Mouse (Mus musculus): ENCODE measurements around the gene Gm17509. TPM values are rescaled to one million over a fixed set of nuclear protein-coding genes. Genes with fewer than 3 reads are reported as not detected.
"Not testable (repeated sequence)": the region's sequence is repeated elsewhere in the genome, so short reads cannot be mapped to it uniquely, and the experiment has no call there.

Gene Gm17509
- total RNA-seq, 2 experiments from 2014 or later = 0.82 to 0.87 TPM

DNA sequence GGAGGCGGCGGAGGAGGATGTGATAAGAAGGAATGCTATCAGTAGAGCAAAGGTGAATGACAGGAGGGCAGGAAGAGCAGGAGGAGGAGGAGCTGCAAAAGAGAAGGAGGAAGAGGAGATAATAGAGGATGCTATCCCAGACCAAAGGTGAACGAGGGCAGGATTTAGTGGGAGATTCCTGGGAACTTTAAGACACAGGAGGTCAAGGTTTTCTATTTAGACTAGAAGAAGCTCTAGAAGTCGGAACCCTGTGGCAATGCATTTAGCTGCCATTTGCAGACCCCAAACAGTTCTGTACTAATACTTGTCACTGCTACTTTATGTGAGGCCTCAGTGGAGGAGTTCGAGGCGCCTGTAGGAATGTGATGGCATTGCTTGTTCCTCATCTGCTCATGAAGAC is 12.6 kb downstream of the Gm17509 start, which contains the start of gene Emb:
Emb (plus strand) TSS at position 301 of the 400 bp plus-strand sequence.
- DNase-seq = no peak

DNA sequence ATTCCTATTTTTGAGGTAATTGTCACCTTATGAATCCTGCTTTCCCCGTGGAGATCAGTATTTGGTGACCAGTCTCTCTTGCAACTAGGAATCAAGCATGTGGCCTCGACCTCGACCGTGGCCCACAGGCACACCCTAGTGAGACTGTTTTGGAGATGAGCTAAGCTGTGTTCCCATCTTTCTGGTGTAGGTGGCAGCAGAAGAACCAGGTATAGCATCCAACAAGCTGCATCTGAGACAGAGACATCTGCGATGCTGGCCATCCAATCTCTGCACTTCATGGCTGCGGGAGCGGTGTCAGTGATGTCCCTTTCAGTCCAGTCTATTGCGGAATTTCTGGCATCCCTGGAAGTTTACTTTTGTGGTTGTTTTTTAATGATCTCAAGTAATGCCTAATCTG is 14.8 kb downstream of the Gm17509 start:
- no peak for DNase-seq
- intact Hi-C loops (cut with DNase I) = no loop called here

More for the DNA sequence above, 12.6 kb downstream of the Gm17509 start, which contains the start of gene Emb:
- intact Hi-C loops (cut with DNase I) = no loop called here

- intact Hi-C loops (cut with DNase I) = loop anchor here (5.0 kb wide), 2 partner anchors 83 to 108 kb away; no protein-coding TSS in a partner anchor
- no peak for DNase-seq
Observed at GRCm38 (mm10) chr13:117204685-117205084, 16.2 kb downstream of the Gm17509 start.

DNA sequence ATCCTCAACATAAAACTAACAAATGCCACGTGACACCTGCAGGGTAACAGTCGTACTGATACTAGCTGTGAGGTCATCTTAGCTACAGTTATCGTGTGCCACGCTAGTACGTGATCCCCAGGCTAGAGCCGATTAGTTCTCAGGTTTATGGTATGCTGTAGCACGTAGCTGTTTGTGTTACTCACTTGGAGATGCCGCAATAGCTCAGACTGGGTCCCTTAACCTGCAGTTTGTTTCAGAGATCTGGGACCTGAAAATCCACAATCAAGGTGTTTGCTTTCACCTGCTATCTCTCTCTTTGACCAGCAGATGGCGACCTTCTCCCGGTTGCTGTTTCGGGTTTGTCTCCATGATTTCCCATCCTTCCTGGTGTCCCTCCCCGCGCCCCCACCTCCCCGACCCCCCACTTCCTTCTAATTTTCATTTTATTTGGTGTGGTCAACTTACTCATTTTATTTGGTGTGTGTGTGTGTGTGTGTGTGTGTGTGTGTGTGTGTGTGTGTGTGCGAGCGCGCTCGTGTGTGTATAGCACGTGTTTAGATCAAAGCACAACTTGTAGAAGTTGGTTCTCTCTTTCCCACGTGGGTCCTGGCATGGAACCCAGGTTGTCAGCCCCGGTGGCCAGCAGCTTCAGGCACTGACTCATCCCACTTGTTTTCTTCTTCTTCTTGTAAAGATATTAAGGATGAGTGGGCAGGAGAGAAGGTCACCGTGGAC is 18.0 kb downstream of the Gm17509 start:
- DNase-seq = peak; percentile 25
- intact Hi-C loops (cut with DNase I) = loop anchor here (5.0 kb wide), 2 partner anchors 84 to 109 kb away; no protein-coding TSS in a partner anchor

- intact Hi-C loops (cut with DNase I) = no loop called here
- peak; percentile 88 for DNase-seq
Observed at GRCm38 (mm10) chr13:117198402-117199083, 22.3 kb downstream of the Gm17509 start.

DNA sequence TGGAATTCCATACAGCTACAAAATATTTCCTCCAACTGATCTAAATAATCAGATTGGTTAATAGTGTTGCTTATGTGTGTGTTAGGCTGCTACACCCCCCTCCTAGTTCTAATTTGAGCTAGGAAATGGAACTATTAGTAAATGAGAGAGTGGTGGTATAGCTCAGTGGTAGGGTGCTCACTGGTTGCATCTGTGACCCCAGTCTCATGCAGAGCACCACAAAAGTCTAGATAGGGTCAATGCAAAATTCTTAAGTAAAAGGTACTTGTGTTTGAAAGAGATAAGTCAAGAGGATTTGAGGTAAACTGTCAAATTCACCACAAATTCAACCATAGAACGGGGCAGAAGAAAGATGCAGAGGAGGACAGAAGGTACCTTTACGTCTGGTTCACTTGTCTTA is 23.2 kb downstream of the Gm17509 start:
- intact Hi-C loops (cut with DNase I) = no loop called here
- no peak for DNase-seq

DNA sequence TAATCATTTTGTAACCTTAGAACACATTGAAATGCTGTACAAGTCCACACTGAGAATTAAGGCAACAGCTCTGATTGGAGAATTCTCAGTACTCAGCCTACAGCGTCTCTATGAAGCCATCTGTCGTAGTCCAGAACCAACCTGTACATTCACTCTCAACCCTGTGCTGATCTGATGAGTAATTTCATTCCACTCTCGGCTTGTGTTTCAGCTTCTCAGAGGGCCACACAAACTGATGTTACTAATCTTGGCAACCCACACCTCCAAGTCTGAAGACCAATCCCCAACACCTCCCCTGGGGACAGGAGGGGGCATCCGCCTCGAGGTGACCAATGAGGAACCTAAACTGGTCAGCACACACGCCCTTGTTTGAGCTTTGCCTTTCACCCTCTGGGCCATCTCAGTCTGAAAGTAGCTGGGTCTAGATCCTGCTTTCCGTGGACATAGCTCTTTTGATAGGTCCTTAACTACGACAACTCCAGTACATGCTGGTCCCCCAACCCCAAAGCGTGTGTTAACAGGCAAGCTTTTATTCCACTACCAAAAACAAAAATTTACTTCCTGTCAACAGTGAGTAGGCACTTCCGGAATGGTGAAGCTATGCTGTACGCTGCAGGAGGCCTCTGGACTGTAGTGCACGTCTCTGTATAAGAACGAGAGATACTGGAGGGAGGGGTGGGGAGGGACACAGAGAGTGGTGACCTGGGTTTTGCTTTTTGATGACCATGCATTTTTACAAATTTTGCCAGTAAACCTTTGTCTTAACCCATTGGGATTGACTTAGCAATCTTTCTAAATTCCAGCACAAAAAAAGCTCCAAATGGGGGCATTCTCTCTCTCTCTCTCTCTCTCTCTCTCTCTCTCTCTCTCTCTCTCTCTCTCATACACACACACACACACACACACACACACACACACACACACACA is 25.0 kb downstream of the Gm17509 start:
- intact Hi-C loops (cut with DNase I) = no loop called here
- no peak for DNase-seq

DNA sequence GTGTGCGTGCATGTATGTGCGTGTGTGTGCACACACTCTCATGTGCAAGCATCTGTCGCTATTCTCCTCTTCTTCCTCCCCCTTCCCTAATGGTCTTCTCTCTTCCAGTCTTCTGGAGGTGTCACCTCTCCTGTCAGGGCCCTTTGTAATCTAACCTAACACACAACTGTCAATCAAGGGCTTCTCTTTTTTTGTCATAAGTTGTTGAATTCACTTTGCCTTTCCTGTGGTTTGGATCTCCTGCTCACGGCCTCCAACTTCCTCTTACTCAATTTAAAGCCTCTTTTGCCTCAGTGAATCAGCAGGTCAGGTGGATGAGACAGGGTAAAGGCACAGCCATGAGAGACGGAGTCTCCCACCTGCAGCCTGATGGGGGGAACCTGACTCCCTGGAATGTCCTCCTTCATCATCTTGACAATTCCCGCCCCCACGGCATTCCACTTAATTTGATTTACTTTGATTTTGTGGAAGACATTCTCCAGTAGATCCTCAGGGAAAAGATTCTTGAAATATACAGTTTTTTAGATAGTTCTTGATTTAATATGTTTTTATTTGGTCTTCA is 27.4 kb downstream of the Gm17509 start:
- DNase-seq = no peak
- intact Hi-C loops (cut with DNase I) = no loop called here

GRCm38 (mm10) chr13:117192161-117192560 is 28.7 kb downstream of the Gm17509 start:
- intact Hi-C loops (cut with DNase I) = no loop called here
- no peak for DNase-seq

GRCm38 (mm10) chr13:117185329-117185728 is 35.5 kb downstream of the Gm17509 start:
- intact Hi-C loops (cut with DNase I) = no loop called here
- DNase-seq = no peak

- DNase-seq = no peak
- intact Hi-C loops (cut with DNase I) = no loop called here
Observed at GRCm38 (mm10) chr13:117183288-117183687, 37.6 kb downstream of the Gm17509 start.

DNA sequence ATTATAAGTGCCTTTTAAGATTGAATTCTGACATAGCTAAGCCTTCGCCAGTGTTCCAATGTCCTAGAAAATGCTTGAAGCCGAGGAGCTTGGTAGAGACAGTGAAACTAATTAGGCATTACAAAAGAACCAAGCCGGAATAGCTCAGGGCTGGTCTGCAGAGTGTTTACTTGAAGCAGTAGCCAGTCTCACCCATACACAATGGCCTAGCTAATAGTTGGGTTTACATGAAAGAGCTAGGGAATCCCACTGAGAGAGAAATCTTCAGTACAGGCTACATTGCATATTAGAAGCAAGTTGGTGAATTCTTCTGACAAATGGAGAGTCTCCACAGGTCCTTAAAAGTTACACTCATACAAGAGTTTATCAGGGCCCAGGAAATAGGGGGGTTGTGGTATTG is 40.0 kb downstream of the Gm17509 start:
- DNase-seq; intact Hi-C loops (cut with DNase I): not testable (repeated sequence)

Other genes starting within 250 kb of the Gm17509 start
- 10 to 100 TPM; 62.5 to 62.8 TPM for gene Parp8, start 195.5 kb downstream of the Gm17509 start, total RNA-seq (2021)
- 10 to 100 TPM; 12.4 to 12.9 TPM for gene Emb, start 12.5 kb downstream of the Gm17509 start, total RNA-seq (2021)